Mouse (Mus musculus) olfactory bulb, adult 2 months (tissue): ENCODE data around the gene Kcnj6.
A peak's percentile ranks its signal among the peaks of the same experiment; 100 is the strongest.

Experiments
- CTCF ChIP-seq: fragments of 200-500 bp; IDR thresholded peaks from 2 replicates; pipeline ENCODE4 v1.5.1; 2012; ENCODE audit warnings: low read depth, mild to moderate bottlenecking, low read length, moderate library complexity; ENCODE audit not compliant: insufficient read depth
- POLR2A ChIP-seq: fragments of 200-500 bp; IDR thresholded peaks from 2 replicates; pipeline ENCODE4 v1.6.1; 2012; ENCODE audit warnings: mild to moderate bottlenecking, low read depth, low read length, moderate library complexity; ENCODE audit not compliant: insufficient read depth

- peak; percentile 99 for TF ChIP-seq CTCF
- TF ChIP-seq POLR2A: no peak
Observed at GRCm38 (mm10) chr16:94713480-94714094, 283.9 kb downstream of the Kcnj6 start.
